Mouse (Mus musculus) left cerebral cortex, adult 11 months (tissue): ENCODE data around the gene Eif2ak4.

Experiments used
- DNase-seq: peaks from one replicate; pipeline ENCODE4 v3.0.0; 2022; ENCODE audit warnings: low spot score

The Eif2ak4 gene

DNA sequence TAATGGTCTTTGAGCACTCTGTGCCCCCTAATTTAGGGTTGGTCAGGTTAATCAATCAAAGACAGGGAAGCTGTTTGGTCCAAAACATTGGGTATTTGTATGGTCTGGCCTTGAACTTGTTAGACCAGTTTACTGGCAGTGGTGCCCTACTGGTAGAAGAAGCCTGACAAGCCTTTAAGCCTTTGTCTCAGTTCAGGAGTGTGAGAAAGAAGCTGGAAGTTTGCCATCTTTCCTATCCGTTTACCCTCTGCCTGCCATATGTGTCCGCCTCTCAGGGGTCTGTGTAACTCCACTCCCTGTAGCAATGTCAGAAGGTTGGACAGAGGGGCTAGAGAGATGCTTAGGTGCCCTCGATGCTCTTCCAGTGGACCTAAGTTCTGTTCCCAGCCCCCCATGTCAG is 76.0 kb downstream of the Eif2ak4 start:
- no peak for DNase-seq

DNA sequence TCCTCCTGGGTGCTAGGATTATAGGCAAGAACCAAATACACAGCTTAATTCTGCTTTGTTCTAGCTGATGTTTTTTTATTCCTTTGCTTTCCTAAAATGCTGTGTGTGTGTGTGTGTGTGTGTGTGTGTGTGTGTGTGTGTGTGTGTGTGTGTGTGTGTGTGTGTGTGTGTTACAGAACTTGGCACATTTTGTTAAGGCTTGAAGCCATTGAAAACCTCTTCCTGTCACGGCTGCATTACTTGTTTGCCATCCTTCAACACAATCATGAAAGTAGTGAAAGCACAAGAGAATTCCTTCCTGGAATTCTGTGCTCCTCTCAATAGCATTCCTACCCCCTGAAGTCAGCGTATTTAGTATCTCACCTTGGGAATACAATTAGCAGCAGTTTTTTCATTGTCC is 77.5 kb downstream of the Eif2ak4 start:
- DNase-seq: no peak

DNA sequence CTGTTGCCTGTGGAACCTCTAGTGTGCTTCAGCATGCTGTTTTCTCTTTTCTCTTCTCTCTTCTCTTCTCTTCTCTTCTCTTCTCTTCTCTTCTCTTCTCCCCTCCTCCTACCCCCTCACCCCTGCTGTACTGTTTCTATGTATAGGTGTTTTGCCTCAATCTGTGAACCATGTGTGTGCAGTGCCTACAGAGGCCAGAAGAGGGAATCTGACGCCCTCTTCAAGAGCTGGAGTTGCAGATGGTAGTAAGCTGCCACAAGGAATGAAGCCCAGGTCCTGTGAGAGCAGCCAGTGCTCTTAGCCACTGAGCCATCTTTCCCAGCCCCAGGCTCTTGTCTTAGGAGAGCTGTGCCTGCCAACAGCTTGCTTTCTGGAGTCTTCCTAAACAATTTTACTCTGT is 78.2 kb downstream of the Eif2ak4 start:
- no peak for DNase-seq

GRCm38 (mm10) chr2:118468354-118468753 is 79.9 kb downstream of the Eif2ak4 start:
- no peak for DNase-seq

DNA sequence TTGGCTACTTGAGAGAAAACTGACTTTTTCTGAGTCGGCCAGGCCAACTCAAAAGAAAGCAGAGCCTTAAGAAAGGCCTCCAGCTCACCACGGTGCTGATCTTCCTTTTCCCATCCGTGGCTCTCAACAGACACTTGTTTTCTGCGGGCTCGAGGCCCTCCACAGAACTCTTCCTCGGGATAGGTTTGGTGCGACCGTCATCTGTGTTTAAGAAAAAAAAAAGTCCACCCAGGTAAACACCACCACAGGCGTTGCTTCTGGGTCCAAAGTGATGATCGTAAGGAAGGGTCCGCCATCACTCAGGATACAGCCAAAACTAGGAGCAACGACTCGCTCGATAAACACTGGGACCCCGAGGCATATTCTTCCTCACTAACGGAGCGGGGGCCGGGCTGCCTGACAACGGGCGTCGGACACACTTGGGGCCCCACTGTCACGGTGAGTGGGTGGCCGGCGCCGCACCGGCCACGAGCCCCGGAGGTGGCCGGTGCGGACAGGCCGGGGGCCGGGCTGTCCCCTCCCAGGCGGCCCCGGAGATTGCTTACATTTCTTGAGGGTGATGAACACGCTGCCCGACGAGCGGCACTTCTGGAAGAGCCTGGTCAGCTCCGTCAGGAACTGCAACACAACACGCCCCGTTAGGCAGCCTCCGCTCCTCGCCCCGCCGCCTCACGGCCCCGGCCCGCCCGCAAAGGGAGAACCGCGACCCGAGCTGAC is 90.6 kb downstream of the Eif2ak4 start:
- DNase-seq: no peak

- peak; percentile 82 for DNase-seq
Measured at GRCm38 (mm10) chr2:118479550-118479909, 91.1 kb downstream of the Eif2ak4 start, which contains the start of gene Srp14. Srp14 (minus strand) TSS chr2:118479711.

GRCm38 (mm10) chr2:118480886-118481285 is 92.5 kb downstream of the Eif2ak4 start:
- DNase-seq: no peak

DNA sequence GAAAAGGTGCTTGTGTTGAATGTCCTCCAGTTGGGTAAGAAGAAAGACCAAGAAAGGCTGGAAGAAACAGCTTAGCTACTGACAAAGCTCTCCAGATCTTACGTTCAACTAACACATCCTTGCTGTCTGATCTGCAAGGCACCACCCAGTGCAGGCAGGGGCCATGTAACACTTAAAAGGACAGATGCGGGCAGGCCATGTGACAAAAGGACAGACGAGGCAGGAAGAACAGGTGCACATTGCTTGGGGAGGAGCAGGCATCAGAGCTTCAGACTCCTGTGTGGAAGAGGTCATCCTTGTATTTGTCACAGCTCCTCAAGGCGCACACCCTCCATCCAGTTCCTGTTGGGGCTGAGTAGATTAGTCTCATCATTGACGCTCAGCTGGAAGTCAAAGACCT is 94.6 kb downstream of the Eif2ak4 start:
- no peak for DNase-seq

- no peak for DNase-seq
Measured at GRCm38 (mm10) chr2:118484386-118484898, 96.0 kb downstream of the Eif2ak4 start.

GRCm38 (mm10) chr2:118485415-118485814 is 97.0 kb downstream of the Eif2ak4 start:
- DNase-seq: no peak

DNA sequence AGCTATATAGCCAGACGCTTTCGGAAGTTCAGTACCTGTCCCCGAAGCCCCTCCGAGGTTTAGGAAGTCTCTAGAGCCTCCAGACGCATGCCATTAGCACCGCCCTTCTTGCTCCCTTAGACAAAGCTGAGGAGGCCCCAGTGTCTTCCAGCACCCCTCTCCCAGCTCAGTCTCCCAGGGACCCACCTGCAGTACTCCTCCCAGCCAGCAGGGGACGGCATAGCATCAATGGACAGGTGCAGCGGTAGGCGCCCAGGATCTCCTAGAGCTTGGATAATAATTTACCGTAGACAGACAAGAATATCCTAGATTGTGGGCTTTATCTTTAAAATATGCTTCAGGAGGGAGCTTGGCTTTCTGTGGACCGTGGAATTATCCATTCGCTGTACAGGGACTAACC is 98.5 kb downstream of the Eif2ak4 start:
- DNase-seq: peak; percentile 41

DNA sequence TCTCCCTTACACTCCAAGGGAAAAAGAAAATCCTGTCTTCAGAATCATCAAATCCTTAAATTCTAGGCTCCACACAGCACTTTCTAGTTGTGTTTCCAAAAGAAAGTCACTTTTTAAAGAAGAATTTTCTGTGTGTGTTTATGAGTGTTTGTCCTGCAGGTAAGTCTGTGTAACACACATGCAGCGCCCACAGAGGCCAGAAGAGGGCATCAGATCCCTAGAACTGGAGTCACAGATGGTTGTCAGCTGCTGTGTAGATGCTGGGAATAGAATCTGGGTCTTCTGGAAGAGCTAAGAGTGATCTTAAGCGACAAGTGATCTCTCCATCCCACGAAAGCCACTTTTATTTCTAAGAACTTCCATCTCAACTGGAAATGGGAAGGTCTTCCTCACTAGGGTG is 99.4 kb downstream of the Eif2ak4 start:
- no peak for DNase-seq

GRCm38 (mm10) chr2:118490241-118491091 is 102.0 kb downstream of the Eif2ak4 start:
- DNase-seq: peak; percentile 39

GRCm38 (mm10) chr2:118491281-118491731 is 102.9 kb downstream of the Eif2ak4 start:
- DNase-seq: no peak

- no peak for DNase-seq
Measured at GRCm38 (mm10) chr2:118491741-118492395, 103.5 kb downstream of the Eif2ak4 start.

- no peak for DNase-seq
Measured at GRCm38 (mm10) chr2:118495024-118495423, 106.6 kb downstream of the Eif2ak4 start.

- no peak for DNase-seq
Measured at GRCm38 (mm10) chr2:118497890-118498289, 109.5 kb downstream of the Eif2ak4 start.

DNA sequence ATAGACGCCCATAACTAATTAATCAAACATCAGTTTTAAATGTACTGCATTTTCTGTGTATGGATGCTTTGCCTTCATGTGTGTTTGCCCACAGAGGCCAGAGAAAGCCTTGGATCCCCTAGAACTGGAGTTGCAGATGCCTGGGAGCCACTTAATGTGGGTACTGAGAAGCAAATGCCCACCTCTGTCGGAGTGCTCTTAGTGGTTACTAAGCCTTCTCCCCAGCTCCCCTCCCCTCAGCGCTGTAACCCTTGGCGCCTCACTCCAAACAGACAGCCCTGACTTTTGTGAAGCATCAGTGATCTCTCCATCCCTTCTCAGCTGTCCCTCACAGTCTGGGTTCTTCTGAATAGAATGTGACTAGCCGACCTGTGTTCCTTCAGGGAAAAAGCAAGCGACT is 110.1 kb downstream of the Eif2ak4 start:
- DNase-seq: no peak

DNA sequence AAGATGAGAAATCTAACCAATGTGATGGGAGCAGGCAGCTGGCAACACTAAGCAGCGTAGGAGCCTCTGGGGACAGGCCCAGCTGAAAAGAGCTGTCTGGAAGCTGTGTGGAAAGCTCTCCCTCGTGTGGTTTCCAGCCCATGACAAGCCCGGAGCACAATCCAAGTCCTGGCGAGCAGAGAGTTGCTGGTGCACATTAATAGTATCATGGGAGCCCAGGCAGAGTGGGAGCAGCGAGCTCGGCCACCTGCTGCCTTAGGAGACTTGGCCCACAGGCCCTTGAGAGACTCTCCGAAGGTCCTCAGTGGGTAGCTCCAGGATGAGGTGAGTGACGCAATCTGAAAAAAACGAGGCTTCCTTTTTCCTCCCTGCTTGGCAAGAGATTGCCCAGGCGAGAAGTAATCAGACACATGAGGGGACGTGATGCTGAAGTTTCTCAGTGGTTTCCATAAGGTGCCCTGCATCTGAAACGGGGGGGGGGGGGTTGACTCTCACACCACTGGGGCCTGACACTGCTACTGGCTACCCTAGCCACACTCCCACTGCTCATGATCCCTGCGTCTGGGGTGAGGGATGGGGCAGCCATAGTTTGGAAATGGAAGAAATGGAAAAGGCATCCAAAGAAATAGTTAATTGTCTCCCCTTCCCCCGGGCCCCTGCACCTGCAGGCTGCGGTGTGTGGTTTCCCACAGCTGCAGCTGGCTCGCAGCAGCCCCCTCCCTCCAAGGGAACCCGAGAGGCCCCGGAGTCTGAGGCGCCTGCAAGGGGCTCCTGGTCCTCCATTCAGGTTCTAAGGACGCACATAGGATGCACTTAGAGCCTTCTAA is 110.9 kb downstream of the Eif2ak4 start:
- DNase-seq: no peak

DNA sequence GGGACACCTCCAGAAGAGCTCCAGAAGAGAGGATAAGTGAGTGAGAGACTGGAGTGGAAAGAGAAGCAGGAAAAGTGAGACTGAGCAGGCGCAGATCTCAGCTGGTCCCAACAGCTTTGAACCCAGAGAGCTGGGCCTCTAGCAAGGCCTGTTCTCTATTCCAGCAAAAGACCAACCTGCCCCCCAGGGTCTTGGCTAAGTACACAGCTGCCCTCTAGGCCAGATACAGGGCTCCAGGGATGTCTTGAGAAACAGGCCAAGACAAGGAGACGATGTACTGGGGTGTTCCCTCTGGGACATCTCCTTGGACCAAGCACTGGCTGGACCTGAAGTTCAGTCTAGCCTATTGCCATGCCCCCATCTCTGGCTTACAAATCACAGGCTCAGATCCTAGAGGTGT is 111.8 kb downstream of the Eif2ak4 start:
- DNase-seq: no peak

DNA sequence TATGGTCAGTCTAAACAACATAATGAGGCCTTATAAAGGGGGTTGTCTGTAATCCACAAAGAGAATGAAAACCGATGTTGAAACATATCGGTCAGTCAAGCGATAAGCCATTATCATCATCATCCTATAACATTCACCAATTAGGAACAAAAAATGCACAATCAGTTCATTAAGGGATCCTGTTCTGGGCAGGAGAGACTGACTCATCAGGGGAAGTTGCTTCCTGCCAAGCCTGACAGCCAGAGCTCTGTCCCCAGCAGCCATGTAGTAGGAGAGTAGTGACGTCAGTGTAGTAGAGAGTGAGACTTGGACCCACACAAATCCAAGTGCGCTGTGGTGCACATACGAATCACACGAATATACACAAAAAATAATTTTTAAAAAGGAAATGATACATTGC is 118.7 kb downstream of the Eif2ak4 start:
- DNase-seq: no peak
